Mouse (Mus musculus) naive thymus-derived CD4-positive, alpha-beta T cell, adult 2 months (primary cell): Measurements from ENCODE around the gene Foxred2.

Experiments used
- DNase-seq: peaks from one replicate; pipeline ENCODE4 v3.0.0-alpha.2; 2011; ENCODE audit warnings: low read depth

Gene Foxred2

DNA sequence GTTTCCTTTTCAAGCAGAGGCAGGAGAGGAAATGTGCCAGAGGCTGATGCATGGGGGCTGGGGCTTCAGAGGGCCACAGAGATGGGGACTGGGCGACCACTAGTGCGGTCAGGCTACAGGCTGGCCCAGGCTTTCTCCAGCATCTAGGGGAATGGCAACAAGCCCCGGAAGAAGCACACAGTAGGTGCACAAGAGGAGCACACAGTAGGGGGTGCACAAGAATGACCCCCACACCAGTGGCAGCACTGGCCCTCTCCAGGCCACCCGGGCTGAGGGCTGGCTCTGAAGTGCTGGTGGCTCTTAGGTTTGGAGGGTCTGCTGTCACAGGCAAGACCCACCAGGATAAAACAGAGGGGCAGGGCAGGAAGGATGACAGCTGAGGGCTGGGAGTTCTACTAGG lies 41.2 kb downstream of the Foxred2 start:
- no peak for DNase-seq

GRCm38 (mm10) chr15:77914507-77914906 lies 42.0 kb downstream of the Foxred2 start:
- no peak for DNase-seq

DNA sequence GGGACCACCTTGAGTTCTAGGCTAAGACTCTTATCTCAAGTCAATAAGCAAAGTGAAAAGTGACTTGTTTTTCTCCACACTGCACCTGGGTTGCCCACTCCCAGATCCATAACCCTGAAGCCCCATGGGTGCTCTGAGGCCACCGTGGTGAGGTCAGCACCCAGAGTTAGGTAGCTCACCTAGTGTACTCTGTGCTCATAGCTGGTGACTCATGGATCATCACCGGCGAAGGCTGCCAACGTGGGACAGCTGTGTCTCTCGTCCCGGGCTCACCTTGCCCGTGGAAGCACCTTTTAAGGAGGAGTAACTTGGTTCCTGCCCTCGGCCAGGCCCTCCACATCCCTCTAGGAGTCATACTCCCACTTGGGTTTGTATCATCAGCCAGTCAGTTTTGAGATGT lies 43.5 kb downstream of the Foxred2 start:
- DNase-seq, result no peak

DNA sequence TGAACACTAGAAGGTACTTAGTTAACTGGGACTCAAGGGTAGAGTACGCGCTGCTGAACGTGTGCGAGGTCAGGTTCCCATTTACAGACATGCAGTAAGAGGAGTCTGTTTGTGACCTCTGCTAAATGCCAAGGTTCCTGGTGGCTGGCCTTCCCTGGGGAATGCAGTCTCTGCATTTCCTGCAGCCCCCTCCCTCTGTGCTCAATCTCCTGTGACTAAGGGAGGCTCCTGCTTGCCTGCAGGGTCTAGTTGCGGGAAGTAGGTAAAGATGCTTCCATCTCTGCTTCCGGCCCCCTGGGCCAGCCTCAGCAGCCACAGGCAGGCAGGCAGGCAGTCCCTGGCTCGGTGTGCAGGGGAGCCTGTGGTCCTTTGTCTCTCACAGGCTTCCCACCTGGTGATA lies 43.9 kb downstream of the Foxred2 start:
- no peak for DNase-seq

DNA sequence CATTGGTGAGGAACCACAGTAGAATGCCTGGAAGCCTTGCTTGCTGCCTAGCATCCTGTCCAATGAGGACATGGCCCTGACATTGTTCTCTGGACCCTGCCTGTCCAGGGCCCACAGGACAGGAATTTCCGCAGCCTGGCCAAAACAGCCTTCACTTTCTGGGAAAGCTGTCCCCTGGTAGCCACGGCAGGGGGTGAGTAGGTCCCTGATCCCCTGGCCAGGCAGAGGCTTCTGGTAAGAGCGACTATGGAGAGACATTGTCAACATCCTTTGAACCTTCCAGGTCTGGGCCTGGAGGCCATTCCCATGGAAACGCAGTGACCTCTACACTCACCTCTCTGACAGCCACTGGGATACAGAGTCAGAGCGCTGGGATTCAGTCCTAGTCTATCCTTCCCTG lies 44.5 kb downstream of the Foxred2 start:
- DNase-seq, result no peak

GRCm38 (mm10) chr15:77911065-77911464 lies 45.5 kb downstream of the Foxred2 start:
- no peak for DNase-seq

DNA sequence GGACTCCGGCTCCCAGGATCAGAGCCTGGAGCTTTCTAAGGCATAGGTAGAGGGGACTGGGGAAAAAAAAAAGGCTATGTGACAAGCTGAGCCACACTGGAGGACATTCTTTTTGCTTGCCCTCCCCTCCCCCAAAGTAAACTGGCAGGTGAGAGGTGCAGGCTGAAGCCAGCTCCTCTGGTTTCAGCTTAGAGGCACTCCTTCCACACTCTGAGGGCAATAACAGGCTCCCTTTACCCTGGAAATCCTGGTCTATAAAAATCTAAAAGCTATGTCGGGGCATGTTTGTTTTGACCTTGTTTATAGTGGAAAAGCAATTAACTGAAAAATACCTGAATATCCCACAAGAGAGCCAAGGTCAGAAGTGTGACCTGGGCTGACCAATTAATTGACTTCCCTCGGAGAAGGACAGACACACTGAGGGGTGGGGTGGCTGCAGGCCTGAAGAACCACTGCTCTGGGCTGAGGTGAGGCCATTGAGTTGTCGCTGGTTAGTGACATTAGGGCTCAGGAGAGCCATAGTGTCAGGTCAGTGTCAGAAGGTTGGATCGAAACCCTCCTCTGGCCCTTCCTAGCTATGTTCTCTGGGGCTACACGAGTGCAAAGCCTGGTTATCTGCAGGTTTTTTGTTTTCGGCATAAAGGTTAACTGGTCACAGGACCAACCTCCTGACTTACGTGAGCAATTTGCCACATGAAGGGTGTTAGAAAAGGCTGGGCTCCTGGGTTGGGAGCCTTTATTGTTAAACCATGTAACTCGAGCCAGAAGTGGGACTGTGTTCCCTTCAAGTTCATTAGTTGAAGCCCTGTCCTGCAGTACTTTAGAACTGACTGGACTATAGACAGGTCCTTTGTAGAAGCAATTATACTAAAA lies 48.6 kb downstream of the Foxred2 start:
- DNase-seq, result no peak

DNA sequence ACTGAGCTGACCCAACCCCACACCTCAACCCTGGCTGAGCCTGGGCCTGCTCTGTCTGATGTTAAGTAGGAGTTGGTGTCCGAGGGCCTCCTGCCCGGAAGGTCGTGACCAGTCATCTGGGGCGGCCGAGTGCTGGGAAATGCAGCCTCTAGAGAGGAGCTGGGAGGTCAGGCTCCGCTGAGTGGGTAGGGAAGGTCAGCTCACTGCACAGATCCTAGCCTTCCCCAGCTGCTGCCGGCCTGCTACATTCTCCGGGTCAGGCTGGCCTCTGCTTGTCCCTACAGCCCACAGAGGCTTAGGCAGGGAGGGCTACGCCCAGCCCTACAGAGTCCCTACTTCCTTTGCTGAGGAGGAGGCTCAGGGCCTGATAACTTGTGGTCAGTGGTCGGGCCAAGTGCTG lies 50.0 kb downstream of the Foxred2 start:
- DNase-seq, result no peak

DNA sequence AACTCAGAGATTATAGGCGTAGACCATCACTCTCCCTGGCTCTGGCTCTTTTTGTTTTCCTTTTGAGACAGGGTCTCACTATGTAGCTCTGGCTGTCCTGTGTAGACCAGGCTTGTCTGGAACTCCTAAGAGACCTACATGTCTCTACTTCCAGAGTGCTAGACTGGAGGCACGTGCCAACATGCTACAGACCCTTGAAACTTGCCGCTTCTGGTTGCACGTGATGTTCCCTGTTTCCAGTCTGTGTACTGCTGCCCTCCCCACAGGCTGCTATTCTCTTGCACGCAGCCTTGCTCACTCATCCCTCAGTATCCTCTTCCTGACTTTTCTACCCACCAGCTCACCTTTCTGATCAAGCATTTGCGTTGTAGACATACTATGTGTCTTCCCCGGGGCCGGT lies 50.4 kb downstream of the Foxred2 start:
- DNase-seq, result no peak

- DNase-seq, result peak; percentile 65
Measured at GRCm38 (mm10) chr15:77905275-77905970, 51.1 kb downstream of the Foxred2 start.

DNA sequence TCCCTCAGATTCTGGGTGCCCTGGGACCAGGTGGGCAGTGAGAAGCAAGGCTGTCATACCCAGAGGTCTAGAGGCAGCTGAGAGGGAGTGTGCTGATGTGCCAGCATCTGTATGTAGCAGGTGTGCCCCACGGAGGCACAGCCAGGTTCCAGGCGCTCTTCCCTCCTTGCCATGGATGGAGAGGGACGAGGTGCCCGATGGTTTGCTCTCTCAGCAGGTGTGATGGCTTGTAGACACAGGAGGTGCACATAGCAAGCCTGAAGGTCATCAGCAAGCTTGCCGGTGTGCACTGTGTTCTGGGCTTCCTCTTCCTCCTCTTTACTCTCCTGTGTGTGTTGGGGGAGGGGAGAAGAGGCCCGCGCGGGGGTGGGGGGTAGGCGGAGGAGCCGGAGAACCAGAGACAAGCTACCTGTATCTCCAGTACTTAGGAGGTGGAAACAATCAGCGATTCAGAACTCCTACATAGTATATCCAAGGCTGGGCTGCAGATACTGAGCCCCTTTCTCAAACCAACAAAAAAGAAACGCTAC lies 52.1 kb downstream of the Foxred2 start:
- peak; percentile 70 for DNase-seq

GRCm38 (mm10) chr15:77903176-77903575 lies 53.3 kb downstream of the Foxred2 start:
- no peak for DNase-seq

DNA sequence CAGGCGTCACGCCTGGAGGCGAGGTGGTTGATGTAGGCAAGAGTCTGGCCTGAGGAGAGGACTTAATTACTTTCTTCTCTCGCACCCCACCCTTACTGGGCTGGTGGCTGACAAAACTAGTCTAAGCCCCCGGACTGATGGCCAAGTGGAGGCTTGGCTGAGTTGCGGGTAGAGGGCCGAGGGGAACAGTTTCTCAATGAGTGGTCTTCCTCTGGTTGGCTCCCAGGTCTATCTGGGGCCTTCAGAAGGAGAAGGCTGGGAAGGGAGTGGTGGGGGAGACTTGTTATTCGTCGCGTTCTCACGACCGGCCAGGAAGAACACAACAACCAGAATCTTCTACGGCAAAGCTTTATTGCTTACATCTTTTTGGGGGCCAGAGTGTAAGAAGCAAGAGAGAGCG lies 61.6 kb downstream of the Foxred2 start:
- DNase-seq, result peak; percentile 51

- DNase-seq, result no peak
Measured at GRCm38 (mm10) chr15:77893292-77893691, 63.2 kb downstream of the Foxred2 start.

- DNase-seq, result no peak
Measured at GRCm38 (mm10) chr15:77892420-77892819, 64.1 kb downstream of the Foxred2 start.

DNA sequence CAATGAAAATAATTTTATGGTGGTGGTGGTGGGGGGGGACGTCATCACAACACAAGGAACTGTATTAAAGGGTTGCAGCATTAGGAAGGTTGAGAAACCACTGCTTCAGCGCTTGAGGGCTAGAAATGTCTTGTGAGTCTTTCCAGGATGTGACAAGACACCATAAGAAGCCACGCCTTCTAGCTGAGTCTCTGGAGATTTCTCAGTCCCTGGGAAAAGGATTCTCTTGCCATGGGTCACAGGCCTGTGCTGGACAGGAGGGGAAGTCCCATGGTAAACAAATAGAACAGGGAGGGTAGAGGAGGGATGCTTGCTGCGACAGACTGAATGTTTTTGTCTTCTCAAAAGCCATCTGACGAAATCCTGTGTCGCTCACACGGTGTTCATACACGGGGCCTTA lies 64.8 kb downstream of the Foxred2 start:
- DNase-seq, result no peak
